Comparison of ENCODE assay signal across 19 mouse cellular contexts in the genomic region with DNA sequence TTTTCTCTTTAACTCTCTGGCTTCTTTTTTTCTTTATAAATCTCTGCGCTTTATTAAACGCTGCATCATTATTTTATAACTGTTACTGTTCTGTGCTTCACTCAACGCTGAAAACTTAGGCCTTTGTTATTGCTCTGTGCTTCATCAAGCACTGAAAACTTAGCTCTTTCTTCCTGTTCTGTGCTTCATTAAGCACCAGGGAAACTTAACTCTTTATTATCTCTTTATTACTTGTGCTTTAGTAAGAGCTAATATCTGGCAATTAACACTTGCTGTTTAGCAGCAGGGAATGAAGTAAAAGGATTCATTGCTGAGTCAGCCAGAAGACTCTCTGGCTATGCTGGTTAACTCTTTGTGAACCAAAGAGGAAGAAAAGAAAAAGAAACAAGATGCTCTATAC. TPM values are rescaled to one million over a fixed set of nuclear protein-coding genes. Genes with fewer than 3 reads are reported as not detected.
DNase-seq lines count a peak whose midpoint lies in the region; ATAC-seq and TF ChIP-seq lines count a peak whose summit lies in the region.
"Had no signal": no experiment of that assay in that cellular context is flagged by ENCODE, and none has a peak within 500 bp of the region (broad histone marks: within the 10 kb centered on the region; RNA-seq: fewer than 3 reads in every experiment).

No protein-coding gene starts in this region.

- no peak overlapping the region for H3K27ac ChIP-seq in hindbrain, embryonic 14.5 days
- H3K27ac ChIP-seq in hindbrain, embryonic 11.5 days (ENCODE audit: low read depth, low read length) = no peak overlapping the region
- H3K27ac ChIP-seq in ES-E14 (ENCODE audit: insufficient read depth, low read depth, low read length, poor library complexity, severe bottlenecking) = no peak overlapping the region
- H3K27ac ChIP-seq in embryonic fibroblast, embryonic 13.5 days (ENCODE audit: insufficient read depth, low read length) = peak overlapping the region; percentile 40; the same call in 1 of the 2 replicates
- peak overlapping the region; percentile 64 for H3K27ac ChIP-seq in limb, embryonic 12.5 days
- H3K27ac ChIP-seq: heart, embryonic 13.5 days; limb, embryonic 15.5 days; macrophage had no signal

- no peaks in the 10 kb centered on the region for H3K9me3 ChIP-seq in hindbrain, embryonic 14.5 days (ENCODE audit: control insufficient read depth, low read length)
- H3K9me3 ChIP-seq in hindbrain, embryonic 11.5 days (ENCODE audit: control insufficient read depth, low read length) = no peaks in the 10 kb centered on the region
- H3K9me3 ChIP-seq in ES-E14 (ENCODE audit: control insufficient read depth, insufficient read depth, low read depth, low read length) = no peaks in the 10 kb centered on the region
- H3K9me3 ChIP-seq in limb, embryonic 12.5 days = no peaks in the 10 kb centered on the region
- H3K9me3 ChIP-seq: heart, embryonic 13.5 days; limb, embryonic 15.5 days had no signal

- no peak for DNase-seq in hindbrain, embryonic 14.5 days (ENCODE audit: low spot score)
- DNase-seq in hindbrain, embryonic 11.5 days (ENCODE audit: low spot score) = no peak
- DNase-seq in ES-E14 (ENCODE audit: low read depth, low spot score) = no peak
- DNase-seq in testis, postnatal 14 days (ENCODE audit: low spot score) = no peak
- no peak for DNase-seq in natural killer cell, adult 2 months (ENCODE audit: low spot score in 2 of 2)
- DNase-seq: adrenal gland, postnatal 36 days; B cell, adult 2 months; gastrocnemius, postnatal 14 days; lung, adult 18-20 months; midbrain, embryonic 14.5 days; right cerebral cortex, postnatal 25 days; thymus, postnatal 14 days had no signal

- no peak overlapping the region for H3K9ac ChIP-seq in hindbrain, embryonic 14.5 days
- no peak overlapping the region for H3K9ac ChIP-seq in hindbrain, embryonic 11.5 days (ENCODE audit: low read depth, low read length)
- H3K9ac ChIP-seq in ES-E14 (ENCODE audit: insufficient read depth, low read depth, low read length, poor library complexity, severe bottlenecking) = no peak overlapping the region
- H3K9ac ChIP-seq in limb, embryonic 12.5 days (replicated peaks) = no peak overlapping the region
- H3K9ac ChIP-seq: heart, embryonic 13.5 days; limb, embryonic 15.5 days had no signal

- H3K27me3 ChIP-seq in hindbrain, embryonic 14.5 days (ENCODE audit: control insufficient read depth, insufficient read depth, low read length) = no peaks in the 10 kb centered on the region
- no peaks in the 10 kb centered on the region for H3K27me3 ChIP-seq in hindbrain, embryonic 11.5 days (ENCODE audit: control insufficient read depth, insufficient read depth, low read length)
- peaks cover 15% of the 10 kb centered on the region for H3K27me3 ChIP-seq in limb, embryonic 12.5 days
- H3K27me3 ChIP-seq: heart, embryonic 13.5 days; limb, embryonic 15.5 days had no signal

- no peak overlapping the region for H3K4me2 ChIP-seq in hindbrain, embryonic 14.5 days (replicated peaks)
- H3K4me2 ChIP-seq in hindbrain, embryonic 11.5 days (replicated peaks; ENCODE audit: low read depth, low read length) = no peak overlapping the region
- peak overlapping the region; percentile 22 for H3K4me2 ChIP-seq in limb, embryonic 12.5 days
- H3K4me2 ChIP-seq: heart, embryonic 13.5 days; limb, embryonic 15.5 days had no signal

- peaks cover 6% of the 10 kb centered on the region; the same call in 1 of the 2 replicates for H3K4me1 ChIP-seq in hindbrain, embryonic 14.5 days (replicated peaks; ENCODE audit: control insufficient read depth, insufficient read depth, low read length)
- H3K4me1 ChIP-seq in hindbrain, embryonic 11.5 days (replicated peaks; ENCODE audit: control insufficient read depth, insufficient read depth, low read length) = no peaks in the 10 kb centered on the region
- no peaks in the 10 kb centered on the region for H3K4me1 ChIP-seq in ES-E14 (ENCODE audit: control insufficient read depth in 2 of 2, insufficient read depth in 2 of 2, low read length in 2 of 2, poor library complexity in 1 of 2)
- H3K4me1 ChIP-seq in embryonic fibroblast, embryonic 13.5 days (ENCODE audit: control insufficient read depth, insufficient read depth, low read length) = no peaks in the 10 kb centered on the region
- H3K4me1 ChIP-seq in limb, embryonic 12.5 days (replicated peaks) = peaks cover 14% of the 10 kb centered on the region

- in situ Hi-C loops in ES-E14 (cut with MboI; ENCODE audit: low sequenced_read_pairs in 2 of 2, unreplicated experiment in 2 of 2) = no loop called here

- H3K4me3 ChIP-seq in hindbrain, embryonic 14.5 days (replicated peaks; ENCODE audit: low read length) = no peak overlapping the region
- H3K4me3 ChIP-seq in hindbrain, embryonic 11.5 days (ENCODE audit: low read depth, low read length) = no peak overlapping the region
- H3K4me3 ChIP-seq in ES-E14 (ENCODE audit: insufficient read depth in 1 of 2, low read depth in 1 of 2, low read length in 2 of 2, poor library complexity in 1 of 2, severe bottlenecking in 1 of 2) = no peak overlapping the region
- H3K4me3 ChIP-seq in embryonic fibroblast, embryonic 13.5 days (ENCODE audit: insufficient read depth, low read length) = no peak overlapping the region
- no peak overlapping the region for H3K4me3 ChIP-seq in limb, embryonic 12.5 days (replicated peaks)
- H3K4me3 ChIP-seq: heart, embryonic 13.5 days; limb, embryonic 15.5 days had no signal

- no peak for TF ChIP-seq CTCF in embryonic fibroblast, embryonic 13.5 days (IDR thresholded peaks at IDR 0.05; ENCODE audit: borderline replicate concordance, insufficient read depth, low read length)

- TF ChIP-seq POLR2A in embryonic fibroblast, embryonic 13.5 days (IDR thresholded peaks at IDR 0.05; ENCODE audit: low read depth, low read length) = no peak

- peak; percentile 43; the same call in 1 of the 2 replicates for ATAC-seq in hindbrain, embryonic 14.5 days (ENCODE audit: low FRiP score)
- no peak for ATAC-seq in hindbrain, embryonic 11.5 days (ENCODE audit: low FRiP score)
- ATAC-seq in limb, embryonic 12.5 days (ENCODE audit: insufficient number of reproducible peaks, insufficient read depth, low FRiP score, low TSS enrichment, low read depth) = peak; percentile 26; the same call in 1 of the 2 replicates
- ATAC-seq in cerebellum, adult (ENCODE audit: insufficient number of reproducible peaks, low FRiP score, low TSS enrichment) = no peak
- ATAC-seq: inflammation-experienced regulatory T-cells, adult 6 months had no signal

- H3K36me3 ChIP-seq in hindbrain, embryonic 14.5 days (replicated peaks; ENCODE audit: control insufficient read depth, insufficient read depth) = 0 out of 2 replicates have a peak, but pooled peaks cover 3% of the 10 kb centered on the region
- no peaks in the 10 kb centered on the region for H3K36me3 ChIP-seq in hindbrain, embryonic 11.5 days (ENCODE audit: control insufficient read depth, insufficient read depth, low read length)
- H3K36me3 ChIP-seq in ES-E14 (ENCODE audit: control insufficient read depth, insufficient read depth, low read length, poor library complexity, severe bottlenecking) = no peaks in the 10 kb centered on the region
- no peaks in the 10 kb centered on the region for H3K36me3 ChIP-seq in limb, embryonic 12.5 days
- H3K36me3 ChIP-seq: limb, embryonic 15.5 days had no signal

- 70% methylated on average over 3 of the region's 3 CpGs for WGBS in hindbrain, embryonic 14.5 days
- WGBS in hindbrain, embryonic 11.5 days = 74% methylated on average over 3 of the region's 3 CpGs
- WGBS in limb, embryonic 12.5 days = 20% methylated on average over 3 of the region's 3 CpGs

TF ChIP-seq in ES-E14, 5 proteins besides CTCF, POLR2A, EP300 and RAD21:
- 0 out of 2 replicates have a peak, but pooled peaks have one; percentile 38 for TF ChIP-seq MAFK (IDR thresholded peaks at IDR 0.05; ENCODE audit: insufficient read depth, low read depth, low read length)
- no peak for TF ChIP-seq ZNF384 (IDR thresholded peaks at IDR 0.05; ENCODE audit: low read depth, low read length)
TF ChIP-seq in ES-E14: peak in this region for 1.

RNA-seq across cellular contexts. Expression of gene Zfp72, which starts 8.3 kb away (rescaled TPM):
- polyA plus RNA-seq in hindbrain, embryonic 14.5 days (2014; fragmentation: Nextera tagmentation; extraction: Ambion mirVana) = 6.9 and 10.3 TPM in 2 replicates
- polyA plus RNA-seq in hindbrain, embryonic 11.5 days (2014; fragmentation: Nextera tagmentation; extraction: Ambion mirVana) = 5.0 and 5.5 TPM in 2 replicates
- total RNA-seq in ES-E14 (2012; rRNA removed) = 3.0 and 4.5 TPM in 2 replicates
- 3.0 and 6.1 TPM in 2 replicates for polyA plus RNA-seq in embryonic fibroblast, embryonic 13.5 days (2011; ENCODE audit: insufficient read length, low read depth, missing spikeins)
- polyA plus RNA-seq in limb, embryonic 12.5 days (2016; fragmentation: Nextera tagmentation; extraction: Ambion mirVana) = 4.2 and 5.3 TPM in 2 replicates

RNA-seq across cellular contexts. Expression of gene Ftl1-ps1, which starts 17.2 kb away (rescaled TPM):
- 74.7 and 91.2 TPM in 2 replicates for polyA plus RNA-seq in hindbrain, embryonic 14.5 days (2014; fragmentation: Nextera tagmentation; extraction: Ambion mirVana)
- 75.9 and 94.5 TPM in 2 replicates for polyA plus RNA-seq in hindbrain, embryonic 11.5 days (2014; fragmentation: Nextera tagmentation; extraction: Ambion mirVana)
- 2,182 and 2,189 TPM in 2 replicates for total RNA-seq in ES-E14 (2012; rRNA removed)
- 513 and 827 TPM in 2 replicates for polyA plus RNA-seq in embryonic fibroblast, embryonic 13.5 days (2011; ENCODE audit: insufficient read length, low read depth, missing spikeins)
- polyA plus RNA-seq in limb, embryonic 12.5 days (2016; fragmentation: Nextera tagmentation; extraction: Ambion mirVana) = 72.8 and 74.6 TPM in 2 replicates

RNA-seq across cellular contexts. Expression of gene Lrrc14b, which starts 18.5 kb away (rescaled TPM):
- polyA plus RNA-seq in hindbrain, embryonic 14.5 days (2014; fragmentation: Nextera tagmentation; extraction: Ambion mirVana) = not detected in 2 replicates
- polyA plus RNA-seq in hindbrain, embryonic 11.5 days (2014; fragmentation: Nextera tagmentation; extraction: Ambion mirVana) = not detected in 2 replicates
- 0.22 and 0.32 TPM in 2 replicates for total RNA-seq in ES-E14 (2012; rRNA removed)
- not detected in 2 replicates for polyA plus RNA-seq in embryonic fibroblast, embryonic 13.5 days (2011; ENCODE audit: insufficient read length, low read depth, missing spikeins)
- not detected in 2 replicates for polyA plus RNA-seq in limb, embryonic 12.5 days (2016; fragmentation: Nextera tagmentation; extraction: Ambion mirVana)
- polyA plus RNA-seq: inflammation-experienced regulatory T-cells, adult 6 months; limb, embryonic 15.5 days; midbrain, embryonic 14.5 days had no signal

RNA-seq across cellular contexts. Expression of gene Ccdc127, which starts 32.2 kb away (rescaled TPM):
- 46.2 and 46.8 TPM in 2 replicates for polyA plus RNA-seq in hindbrain, embryonic 14.5 days (2014; fragmentation: Nextera tagmentation; extraction: Ambion mirVana)
- polyA plus RNA-seq in hindbrain, embryonic 11.5 days (2014; fragmentation: Nextera tagmentation; extraction: Ambion mirVana) = 62.1 and 62.2 TPM in 2 replicates
- total RNA-seq in ES-E14 (2012; rRNA removed) = 61.3 and 65.9 TPM in 2 replicates
- polyA plus RNA-seq in embryonic fibroblast, embryonic 13.5 days (2011; ENCODE audit: insufficient read length, low read depth, missing spikeins) = 62.2 and 70.0 TPM in 2 replicates
- 61.5 and 67.4 TPM in 2 replicates for polyA plus RNA-seq in limb, embryonic 12.5 days (2016; fragmentation: Nextera tagmentation; extraction: Ambion mirVana)

RNA-seq across cellular contexts. Expression of gene Sdha, which starts 32.2 kb away (rescaled TPM):
- 195 and 217 TPM in 2 replicates for polyA plus RNA-seq in hindbrain, embryonic 14.5 days (2014; fragmentation: Nextera tagmentation; extraction: Ambion mirVana)
- polyA plus RNA-seq in hindbrain, embryonic 11.5 days (2014; fragmentation: Nextera tagmentation; extraction: Ambion mirVana) = 196 and 230 TPM in 2 replicates
- 138 and 156 TPM in 2 replicates for total RNA-seq in ES-E14 (2012; rRNA removed)
- 224 and 225 TPM in 2 replicates for polyA plus RNA-seq in embryonic fibroblast, embryonic 13.5 days (2011; ENCODE audit: insufficient read length, low read depth, missing spikeins)
- 235 and 236 TPM in 2 replicates for polyA plus RNA-seq in limb, embryonic 12.5 days (2016; fragmentation: Nextera tagmentation; extraction: Ambion mirVana)

Comparison
In these comparisons a context has a peak if more than half of its experiments do, and no peak if none do; other contexts are left out.
1. ATAC-seq: peak in hindbrain, embryonic 14.5 days (single experiment) and limb, embryonic 12.5 days (single experiment); none in hindbrain, embryonic 11.5 days (single experiment) and cerebellum, adult (single experiment).
2. H3K27ac ChIP-seq: peak in embryonic fibroblast, embryonic 13.5 days (single experiment) and limb, embryonic 12.5 days (single experiment); none in hindbrain, embryonic 14.5 days (single experiment), hindbrain, embryonic 11.5 days (single experiment) and ES-E14 (single experiment).